Comparison of ENCODE assay signal across 7 mouse cellular contexts in genomic region chr14:21982592-21983310, GRCm38 (mm10). TPM values are rescaled to one million over a fixed set of nuclear protein-coding genes. Genes with fewer than 3 reads are reported as not detected.
DNase-seq lines count a peak whose midpoint lies in the region; ATAC-seq and TF ChIP-seq lines count a peak whose summit lies in the region.

No protein-coding gene starts in this region.

- 5% methylated on average over 38 of the region's 38 CpGs for WGBS in lung, postnatal 0 days
- WGBS in stomach, embryonic 16.5 days: 19% methylated on average over 38 of the region's 38 CpGs

- peaks cover 9% of the 10 kb centered on the region for H3K4me1 ChIP-seq in lung, postnatal 0 days (ENCODE audit: insufficient read depth, low read depth, low read length)
- peaks cover 12% of the 10 kb centered on the region for H3K4me1 ChIP-seq in stomach, embryonic 16.5 days (ENCODE audit: control insufficient read depth, insufficient read depth, low read length)

- peak overlapping the region; percentile 88 for H3K27ac ChIP-seq in lung, postnatal 0 days (ENCODE audit: low read length)
- peak overlapping the region; percentile 88 for H3K27ac ChIP-seq in stomach, embryonic 16.5 days (ENCODE audit: low read length)
- H3K27ac ChIP-seq in left cerebral cortex, adult 2 months: no peak overlapping the region

- peak overlapping the region; percentile 56 for H3K9ac ChIP-seq in lung, postnatal 0 days (replicated peaks; ENCODE audit: low read depth)
- peak overlapping the region; percentile 87 for H3K9ac ChIP-seq in stomach, embryonic 16.5 days (ENCODE audit: low read length)

- no peak for ATAC-seq in lung, postnatal 0 days
- no peak for ATAC-seq in stomach, embryonic 16.5 days (ENCODE audit: insufficient read depth, low FRiP score)

- intact Hi-C loops in left cerebral cortex, adult 2 months (cut with DNase I): loop anchor here (10.0 kb wide), 1 partner anchor 1422 kb away; no protein-coding TSS in a partner anchor

- H3K27me3 ChIP-seq in lung, postnatal 0 days (replicated peaks; ENCODE audit: insufficient read depth, low read length): no peaks in the 10 kb centered on the region
- no peaks in the 10 kb centered on the region for H3K27me3 ChIP-seq in stomach, embryonic 16.5 days (ENCODE audit: control insufficient read depth, insufficient read depth, low read length)

- DNase-seq in R1 (ENCODE audit: low read depth, low spot score): peak; percentile 33
- DNase-seq in embryo, embryonic 10 days (ENCODE audit: low spot score): peak; percentile 67
- DNase-seq in heart, adult 18-20 months: peak; percentile 37 to 56
- peak; percentile 79 for DNase-seq in kidney, adult 18-20 months
- peak; percentile 64 for DNase-seq in lung, postnatal 0 days (ENCODE audit: low spot score)
- no peak for DNase-seq in left cerebral cortex, adult 2 months (ENCODE audit: extremely low spot score in 1 of 2, low spot score in 2 of 2)

- H3K4me2 ChIP-seq in lung, postnatal 0 days (replicated peaks; ENCODE audit: low read depth, low read length): peak overlapping the region; percentile 77
- peak overlapping the region; percentile 94 for H3K4me2 ChIP-seq in stomach, embryonic 16.5 days (ENCODE audit: low read depth, low read length)

- no peak for TF ChIP-seq CTCF in lung, postnatal 0 days (IDR thresholded peaks at IDR 0.05)
- TF ChIP-seq CTCF in left cerebral cortex, adult 2 months (IDR thresholded peaks at IDR 0.05): no peak

- TF ChIP-seq EP300 in lung, postnatal 0 days (IDR thresholded peaks at IDR 0.05): no peak

- no peaks in the 10 kb centered on the region for H3K36me3 ChIP-seq in lung, postnatal 0 days (ENCODE audit: insufficient read depth, low read length)
- H3K36me3 ChIP-seq in stomach, embryonic 16.5 days (ENCODE audit: control insufficient read depth, insufficient read depth, low read length): 0 out of 2 replicates have a peak, but pooled peaks cover 5% of the 10 kb centered on the region

- peak overlapping the region; percentile 45 for H3K4me3 ChIP-seq in lung, postnatal 0 days (ENCODE audit: low read depth, low read length)
- peak overlapping the region; percentile 55 for H3K4me3 ChIP-seq in stomach, embryonic 16.5 days (replicated peaks; ENCODE audit: low read length)
- no peak overlapping the region for H3K4me3 ChIP-seq in left cerebral cortex, adult 2 months

- H3K9me3 ChIP-seq in lung, postnatal 0 days (ENCODE audit: low read length): no peaks in the 10 kb centered on the region
- no peaks in the 10 kb centered on the region for H3K9me3 ChIP-seq in stomach, embryonic 16.5 days (replicated peaks; ENCODE audit: control insufficient read depth, low read length)

RNA-seq across cellular contexts. Expression of gene Zfp503, which starts 6.7 kb away (rescaled TPM):
- total RNA-seq in heart, adult 18-20 months (2021): 1 to 10 TPM; 1.2 to 2.0 TPM
- 16.7 and 18.6 TPM in 2 replicates for polyA plus RNA-seq in lung, postnatal 0 days (2015; fragmentation: Nextera tagmentation; extraction: Ambion mirVana)
- 7.1 and 10.1 TPM in 2 replicates for polyA plus RNA-seq in stomach, embryonic 16.5 days (2015; fragmentation: Nextera tagmentation; extraction: Ambion mirVana)
- 1 to 10 TPM; 2.2 to 3.3 TPM for total RNA-seq in left cerebral cortex, adult 2 months (2021)

RNA-seq across cellular contexts. Expression of gene Lrmda, which starts 36.8 kb away (rescaled TPM):
- total RNA-seq in heart, adult 18-20 months (2021): 1 to 10 TPM; 1.5 to 2.4 TPM
- polyA plus RNA-seq in lung, postnatal 0 days (2015; fragmentation: Nextera tagmentation; extraction: Ambion mirVana): 0.86 and 1.6 TPM in 2 replicates
- polyA plus RNA-seq in stomach, embryonic 16.5 days (2015; fragmentation: Nextera tagmentation; extraction: Ambion mirVana): 0.86 and 0.94 TPM in 2 replicates
- total RNA-seq in left cerebral cortex, adult 2 months (2021): under 1 TPM; 0.87 to 0.97 TPM

Comparison
In these comparisons a context has a peak if more than half of its experiments do, and no peak if none do; other contexts are left out.
1. DNase-seq: peak in R1 (single experiment), embryo, embryonic 10 days (single experiment), heart, adult 18-20 months (2 of 2), kidney, adult 18-20 months (single experiment) and lung, postnatal 0 days (single experiment); none in left cerebral cortex, adult 2 months (0 of 2).